ENCODE assay signal across 12 mouse cellular contexts in the genomic region with DNA sequence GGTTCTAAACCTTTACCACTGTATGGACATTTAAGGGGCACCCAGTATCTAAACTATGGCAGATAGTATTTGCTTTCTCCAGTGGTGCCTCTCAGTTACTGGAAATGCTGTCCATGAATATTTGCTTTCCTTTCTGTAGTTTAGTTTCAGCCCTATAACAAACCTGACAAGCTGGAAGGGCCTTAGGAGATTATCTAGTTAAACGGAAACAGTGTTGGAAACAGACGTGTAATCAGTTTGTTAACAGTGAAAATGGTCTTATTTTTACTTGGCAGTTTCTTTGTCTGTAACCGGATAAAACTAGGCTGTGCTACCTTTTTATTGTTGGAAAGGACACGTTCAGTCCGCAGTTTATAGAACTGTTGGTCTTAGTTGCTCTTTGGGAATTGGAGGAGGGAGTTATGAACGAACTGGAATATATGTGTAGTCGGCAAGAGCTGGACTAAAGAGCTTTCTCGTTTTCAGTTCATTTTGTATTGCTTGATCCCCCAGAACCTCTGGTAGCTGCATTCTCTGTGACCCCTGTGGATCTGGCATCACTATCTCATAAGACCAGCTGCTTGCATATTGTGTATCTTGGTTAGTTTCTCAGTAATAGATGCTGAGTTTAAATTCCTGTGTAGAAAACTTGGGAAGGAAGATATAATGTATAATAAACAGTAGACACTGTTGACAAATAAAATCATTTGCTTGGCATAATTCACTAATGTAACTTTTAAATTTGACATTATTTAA.
"Had no signal": no experiment of that assay in that cellular context is flagged by ENCODE, and none has a peak within 500 bp of the region (broad histone marks: within the 10 kb centered on the region; RNA-seq: fewer than 3 reads in every experiment).

No protein-coding gene starts in this region.

- H3K27me3 ChIP-seq: limb, embryonic 12.5 days; lung, embryonic 15.5 days; midbrain, embryonic 13.5 days; stomach, embryonic 15.5 days had no signal

- ATAC-seq: intestine, postnatal 0 days; midbrain, embryonic 13.5 days had no signal

- H3K9ac ChIP-seq: limb, embryonic 12.5 days; lung, embryonic 15.5 days; midbrain, embryonic 13.5 days; stomach, embryonic 15.5 days had no signal

- H3K4me1 ChIP-seq: limb, embryonic 12.5 days; lung, embryonic 15.5 days; midbrain, embryonic 13.5 days; stomach, embryonic 15.5 days had no signal

- H3K4me2 ChIP-seq: limb, embryonic 12.5 days; lung, embryonic 15.5 days; midbrain, embryonic 13.5 days; stomach, embryonic 15.5 days had no signal

- H3K4me3 ChIP-seq: left cerebral cortex, adult 2 months; limb, embryonic 12.5 days; lung, embryonic 15.5 days; midbrain, embryonic 13.5 days; stomach, embryonic 15.5 days had no signal

- DNase-seq: kidney, adult 8-10 months; kidney, postnatal 25 days; lung, postnatal 14 days; right cerebral cortex, postnatal 14 days; thymus, adult 2 months; thymus, postnatal 25 days had no signal

- H3K36me3 ChIP-seq: lung, embryonic 15.5 days; midbrain, embryonic 13.5 days; stomach, embryonic 15.5 days had no signal

- H3K27ac ChIP-seq: left cerebral cortex, adult 2 months; limb, embryonic 12.5 days; lung, embryonic 15.5 days; midbrain, embryonic 13.5 days; stomach, embryonic 15.5 days had no signal

- H3K9me3 ChIP-seq: limb, embryonic 12.5 days; lung, embryonic 15.5 days; midbrain, embryonic 13.5 days; stomach, embryonic 15.5 days had no signal
